Mouse (Mus musculus) lung, postnatal 0 days (tissue): ENCODE data around the gene Spata13.

Source experiments
- CTCF ChIP-seq: IDR thresholded peaks from 2 replicates; pipeline ENCODE4 v1.5.1; 2016; ENCODE audit warnings: antibody characterized with exemption, mild to moderate bottlenecking
- EP300 ChIP-seq: IDR thresholded peaks from 2 replicates; pipeline ENCODE4 v1.6.1; 2016; ENCODE audit warnings: antibody characterized with exemption, mild to moderate bottlenecking, control low read depth

DNA sequence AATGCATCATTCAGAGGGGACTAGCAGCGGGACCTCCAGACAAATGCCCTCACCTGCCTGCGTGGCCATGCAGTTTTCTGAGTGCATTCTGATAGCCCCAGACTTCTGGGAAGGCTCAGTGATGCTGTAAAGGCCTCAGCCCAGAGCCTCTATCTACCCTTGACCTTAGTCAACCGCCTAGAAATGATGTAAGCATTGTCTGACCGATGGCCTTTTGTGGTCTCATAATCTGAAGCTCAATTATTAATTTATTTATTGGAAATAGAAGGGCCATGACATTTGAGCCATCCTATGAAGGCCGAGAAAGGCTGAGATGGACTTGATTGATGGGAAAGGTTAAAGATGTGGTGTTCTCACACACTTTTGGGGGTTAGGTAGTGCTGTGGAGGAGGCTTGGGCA, 56.0 kb downstream of the Spata13 start:
- no peak for TF ChIP-seq CTCF
- no peak for TF ChIP-seq EP300
